11 mouse cellular contexts compared by ENCODE assay signal in the genomic region with DNA sequence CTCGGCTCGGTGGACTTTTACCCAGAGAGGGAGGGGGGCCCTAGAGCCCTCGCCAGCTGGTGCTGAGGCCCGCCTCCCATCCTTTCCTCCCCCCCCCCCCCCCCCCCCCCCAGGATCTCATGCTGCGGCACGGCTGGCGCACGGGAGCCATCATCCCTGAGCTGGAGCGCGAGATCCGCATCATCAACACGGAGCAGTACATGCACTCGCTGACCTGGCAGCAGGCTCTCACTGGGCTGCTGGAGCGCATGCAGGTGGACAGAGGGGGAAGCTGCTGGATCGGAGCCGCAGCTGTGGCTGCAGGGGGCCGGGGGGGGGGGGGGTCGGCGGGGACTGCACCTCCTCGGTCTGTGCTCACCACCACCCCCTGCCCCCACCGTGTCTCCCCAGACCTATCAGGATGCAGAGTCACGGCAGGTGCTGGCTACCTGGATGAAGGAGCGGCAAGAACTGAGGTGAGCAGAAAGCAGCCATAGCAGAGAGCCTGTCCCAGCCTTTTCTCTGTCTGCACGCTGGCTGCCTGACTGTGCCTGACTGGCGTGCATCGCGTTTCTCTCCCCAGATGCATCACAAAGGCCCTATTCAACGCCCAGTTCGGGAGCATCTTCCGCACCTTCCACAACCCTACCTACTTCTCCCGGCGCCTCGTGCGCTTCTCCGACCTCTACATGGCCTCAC. TPM values are rescaled to one million over a fixed set of nuclear protein-coding genes. Genes with fewer than 3 reads are reported as not detected.
DNase-seq lines count a peak whose midpoint lies in the region; ATAC-seq and TF ChIP-seq lines count a peak whose summit lies in the region.
"Had no signal": no experiment of that assay in that cellular context is flagged by ENCODE, and none has a peak within 500 bp of the region (broad histone marks: within the 10 kb centered on the region; RNA-seq: fewer than 3 reads in every experiment).

No protein-coding gene starts in this region.

- 87% methylated on average over 22 of the region's 35 CpGs for WGBS in forebrain, embryonic 12.5 days
- 86% methylated on average over 29 of the region's 35 CpGs for WGBS in forebrain, embryonic 15.5 days
- 70% methylated on average over 26 of the region's 35 CpGs for WGBS in kidney, adult 2 months

- ATAC-seq in forebrain, embryonic 12.5 days (ENCODE audit: low FRiP score): no peak
- no peak for ATAC-seq in forebrain, embryonic 15.5 days (replicated peaks)
- ATAC-seq: midbrain, embryonic 16.5 days had no signal

- H3K9me3 ChIP-seq in forebrain, embryonic 12.5 days: no peaks in the 10 kb centered on the region
- H3K9me3 ChIP-seq in forebrain, embryonic 15.5 days: no peaks in the 10 kb centered on the region

- H3K27me3 ChIP-seq in forebrain, embryonic 12.5 days: no peaks in the 10 kb centered on the region
- H3K27me3 ChIP-seq in forebrain, embryonic 15.5 days: no peaks in the 10 kb centered on the region
- H3K27me3 ChIP-seq in kidney, adult 2 months (replicated peaks; ENCODE audit: control insufficient read depth, insufficient read depth, low read length): no peaks in the 10 kb centered on the region

- no peak for TF ChIP-seq POLR2A in kidney, adult 2 months (IDR thresholded peaks at IDR 0.05; ENCODE audit: low read depth, low read length)

- H3K27ac ChIP-seq in forebrain, embryonic 12.5 days: 0 out of 2 replicates have a peak overlapping the region, but pooled peaks have one; percentile 25
- no peak overlapping the region for H3K27ac ChIP-seq in forebrain, embryonic 15.5 days (replicated peaks)
- peak overlapping the region; percentile 42; the same call in 1 of the 2 replicates for H3K27ac ChIP-seq in kidney, adult 2 months (ENCODE audit: insufficient read depth, low read depth, low read length)

- no peak overlapping the region for H3K9ac ChIP-seq in forebrain, embryonic 12.5 days
- no peak overlapping the region for H3K9ac ChIP-seq in forebrain, embryonic 15.5 days (replicated peaks)

- peaks cover 2% of the 10 kb centered on the region for H3K4me1 ChIP-seq in forebrain, embryonic 12.5 days
- peaks cover 22% of the 10 kb centered on the region for H3K4me1 ChIP-seq in forebrain, embryonic 15.5 days
- no peaks in the 10 kb centered on the region for H3K4me1 ChIP-seq in kidney, adult 2 months (ENCODE audit: control insufficient read depth, insufficient read depth, low read length)

- TF ChIP-seq CTCF in kidney, adult 2 months (conservative IDR thresholded peaks at IDR 0.05; ENCODE audit: insufficient read depth, insufficient read length, low read depth, low read length): no peak

- DNase-seq in kidney, adult 2 months: no peak
- DNase-seq in kidney, adult 18-20 months: no peak
- peak; percentile 1 for DNase-seq in ovary, adult 18-20 months (ENCODE audit: low spot score)
- DNase-seq in ovary, postnatal 36 days (ENCODE audit: low spot score): no peak
- DNase-seq in cerebellum, postnatal 36 days: peak; percentile 34 to 36
- DNase-seq in adrenal gland, postnatal 14 days: no peak
- DNase-seq: B cell, adult 2 months had no signal

- H3K4me3 ChIP-seq in forebrain, embryonic 12.5 days (replicated peaks): no peak overlapping the region
- H3K4me3 ChIP-seq in forebrain, embryonic 15.5 days: no peak overlapping the region
- H3K4me3 ChIP-seq in kidney, adult 2 months (ENCODE audit: insufficient read depth, low read depth, low read length): no peak overlapping the region

- no peak overlapping the region for H3K4me2 ChIP-seq in forebrain, embryonic 12.5 days
- no peak overlapping the region for H3K4me2 ChIP-seq in forebrain, embryonic 15.5 days (replicated peaks)

- H3K36me3 ChIP-seq in forebrain, embryonic 12.5 days (replicated peaks): peaks cover 91% of the 10 kb centered on the region
- H3K36me3 ChIP-seq in forebrain, embryonic 15.5 days: peaks cover 25% of the 10 kb centered on the region
- H3K36me3 ChIP-seq in kidney, adult 2 months (ENCODE audit: control insufficient read depth, insufficient read depth, low read length): no peaks in the 10 kb centered on the region

RNA-seq across cellular contexts. Expression of gene Nt5dc2, which starts 7.5 kb away (rescaled TPM):
- 406 and 410 TPM in 2 replicates for polyA plus RNA-seq in forebrain, embryonic 12.5 days (2016; fragmentation: Nextera tagmentation; extraction: Ambion mirVana)
- polyA plus RNA-seq in forebrain, embryonic 15.5 days (2015; fragmentation: Nextera tagmentation; extraction: Ambion mirVana): 223 and 240 TPM in 2 replicates
- polyA plus RNA-seq in kidney, adult 2 months (2012; rRNA removed): 56.2 and 62.4 TPM in 2 replicates
- 48.5 and 57.7 TPM in 2 replicates for total RNA-seq in adrenal gland, postnatal 14 days (2021)

RNA-seq across cellular contexts. Expression of gene Smim4, which starts 9.6 kb away (rescaled TPM):
- 54.6 and 67.9 TPM in 2 replicates for polyA plus RNA-seq in forebrain, embryonic 12.5 days (2016; fragmentation: Nextera tagmentation; extraction: Ambion mirVana)
- 66.1 and 74.5 TPM in 2 replicates for polyA plus RNA-seq in forebrain, embryonic 15.5 days (2015; fragmentation: Nextera tagmentation; extraction: Ambion mirVana)
- 128 and 158 TPM in 2 replicates for polyA plus RNA-seq in kidney, adult 2 months (2012; rRNA removed)
- 75.2 and 104 TPM in 2 replicates for total RNA-seq in adrenal gland, postnatal 14 days (2021)

RNA-seq across cellular contexts. Expression of gene Stab1, which starts 30.1 kb away (rescaled TPM):
- polyA plus RNA-seq in forebrain, embryonic 12.5 days (2016; fragmentation: Nextera tagmentation; extraction: Ambion mirVana): 23.1 and 26.1 TPM in 2 replicates
- 12.9 and 19.0 TPM in 2 replicates for polyA plus RNA-seq in forebrain, embryonic 15.5 days (2015; fragmentation: Nextera tagmentation; extraction: Ambion mirVana)
- 41.5 and 46.8 TPM in 2 replicates for polyA plus RNA-seq in kidney, adult 2 months (2012; rRNA removed)
- total RNA-seq in adrenal gland, postnatal 14 days (2021): 74.4 and 78.6 TPM in 2 replicates
- total RNA-seq: granulocyte monocyte progenitor cell, adult 5-6 weeks had no signal

Comparison
In these comparisons a context has a peak if more than half of its experiments do, and no peak if none do; other contexts are left out.
1. DNase-seq: peak in ovary, adult 18-20 months (single experiment) and cerebellum, postnatal 36 days (2 of 2); none in kidney, adult 2 months (single experiment), kidney, adult 18-20 months (single experiment), ovary, postnatal 36 days (single experiment) and adrenal gland, postnatal 14 days (single experiment).